Mouse (Mus musculus) ovary, postnatal 36 days (tissue): ENCODE measurements around the gene Las1l.
"Not testable (repeated sequence)": the region's sequence is repeated elsewhere in the genome, so short reads cannot be mapped to it uniquely, and the experiment has no call there.

ENCODE experiments used
- DNase-seq: peaks from one replicate; pipeline ENCODE4 v3.0.0; 2022; ENCODE audit warnings: low spot score, mixed read lengths

Las1l gene

DNA sequence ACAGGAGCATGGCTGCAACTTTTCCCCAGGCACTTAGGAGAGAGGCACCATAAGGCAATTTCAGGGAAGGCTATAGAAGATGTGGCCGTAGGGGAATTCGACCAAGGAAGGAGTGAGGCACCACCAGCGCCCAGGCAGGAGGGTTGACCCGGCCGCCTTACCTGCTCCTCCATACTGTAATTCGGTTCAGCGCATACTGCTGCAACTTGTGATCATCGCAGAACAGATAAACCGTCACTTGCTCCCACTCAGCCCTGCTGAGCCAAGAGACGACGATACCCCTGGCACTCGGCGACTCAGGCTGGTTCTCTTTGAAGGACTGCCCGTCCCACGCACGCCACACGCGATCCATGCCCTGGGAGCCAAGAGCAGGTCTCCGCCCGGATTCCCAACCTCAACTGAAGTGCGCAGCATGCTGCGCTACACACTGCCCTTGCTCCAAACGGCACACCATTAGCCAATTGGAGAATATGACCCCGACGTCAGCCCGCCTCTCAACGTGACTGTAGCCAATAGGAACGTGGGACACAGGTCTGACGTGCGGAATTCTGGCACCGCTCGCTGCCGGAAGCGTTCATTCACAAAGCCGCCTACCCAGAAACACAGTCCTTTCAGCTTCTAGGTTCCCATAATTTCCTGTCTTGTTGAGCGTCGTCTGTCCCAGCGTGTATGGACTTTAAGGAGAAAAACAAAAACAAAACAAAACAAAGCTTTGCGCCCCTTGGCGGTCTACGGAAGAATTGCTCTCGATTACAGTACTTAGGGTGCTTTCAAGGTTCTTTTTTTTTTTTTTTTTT is at the start of gene Las1l:
TSS of gene Las1l (minus strand) at position 466 of the 797 bp plus-strand sequence.
- DNase-seq, result peak; percentile 83

DNA sequence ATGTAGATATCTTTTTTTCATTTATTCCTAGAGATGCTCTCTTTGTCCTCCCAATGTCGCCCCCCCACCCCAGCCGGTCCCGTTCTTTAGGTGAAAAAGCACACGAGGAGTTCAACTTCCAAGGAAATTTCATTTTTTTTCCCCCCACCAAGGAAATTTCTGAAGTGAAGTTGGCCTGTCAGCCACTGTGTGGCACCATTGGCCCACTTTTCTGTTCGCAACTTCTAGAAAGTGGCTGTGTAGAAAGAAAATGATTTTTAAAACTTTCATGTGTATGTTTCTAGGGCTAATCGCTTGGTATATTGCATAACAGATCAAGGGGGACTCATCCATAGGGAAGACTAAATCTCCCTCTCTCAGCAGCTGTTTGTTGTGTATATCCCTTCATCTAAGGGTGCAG is 49.6 kb upstream of the Las1l start:
- no peak for DNase-seq

DNA sequence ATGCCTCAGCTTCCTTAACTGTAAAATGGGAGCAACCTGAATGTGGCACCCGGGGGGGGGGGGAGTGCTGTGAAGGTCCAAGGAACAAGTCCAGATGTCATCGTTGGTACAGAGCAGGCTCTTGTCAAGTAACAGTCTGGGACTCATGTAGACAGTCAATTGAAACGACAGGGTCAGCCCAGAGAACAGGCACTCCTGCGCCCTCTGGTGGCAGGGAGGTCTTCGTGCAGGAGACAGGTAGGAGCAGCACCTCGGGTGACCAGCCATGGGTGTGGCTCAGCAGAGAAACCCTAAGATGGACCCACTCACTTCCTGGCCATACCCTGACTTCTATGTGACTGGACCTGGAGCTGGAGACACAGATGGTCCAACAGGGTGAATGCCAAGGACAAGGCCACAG is 42.8 kb upstream of the Las1l start:
- no peak for DNase-seq

DNA sequence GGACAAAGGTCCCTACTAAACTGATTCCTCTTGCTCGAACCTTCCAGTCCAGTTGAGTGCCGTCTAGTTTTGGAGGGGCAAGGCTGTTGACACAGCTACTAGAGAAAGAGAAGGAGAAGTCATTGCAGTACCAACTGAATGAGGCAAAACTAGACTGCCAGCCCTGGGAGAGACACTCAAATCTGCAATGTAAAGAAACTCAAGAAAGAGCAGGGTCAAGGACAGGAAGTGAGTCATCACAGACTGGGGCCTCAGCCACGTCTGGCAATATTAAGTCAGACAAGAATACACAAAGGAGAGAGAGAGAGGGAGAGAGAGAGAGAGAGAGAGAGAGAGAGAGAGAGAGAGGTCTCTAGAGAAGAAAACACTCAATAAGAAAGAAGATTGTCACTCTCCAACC is 36.4 kb upstream of the Las1l start:
- no peak for DNase-seq

DNA sequence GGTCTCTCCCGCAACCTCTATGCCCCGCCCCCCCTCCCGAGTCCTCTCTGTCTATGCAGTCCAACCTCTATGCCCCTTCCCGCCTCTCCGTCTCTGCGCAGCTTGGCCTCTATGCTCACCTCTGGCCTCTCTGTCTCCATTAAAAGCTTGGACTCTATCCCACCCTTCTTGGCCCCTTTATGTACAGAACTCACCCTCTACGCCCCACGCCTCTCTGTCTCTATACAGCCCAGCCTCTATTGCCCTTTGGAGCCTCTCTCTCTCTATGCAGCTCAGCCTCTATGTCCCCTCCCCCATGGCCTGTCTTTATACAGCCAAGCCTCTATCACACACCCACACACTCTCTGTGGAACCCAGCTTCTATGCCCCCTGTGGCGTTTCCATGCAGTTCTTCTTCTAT is 13.2 kb upstream of the Las1l start:
- DNase-seq, result no peak

DNA sequence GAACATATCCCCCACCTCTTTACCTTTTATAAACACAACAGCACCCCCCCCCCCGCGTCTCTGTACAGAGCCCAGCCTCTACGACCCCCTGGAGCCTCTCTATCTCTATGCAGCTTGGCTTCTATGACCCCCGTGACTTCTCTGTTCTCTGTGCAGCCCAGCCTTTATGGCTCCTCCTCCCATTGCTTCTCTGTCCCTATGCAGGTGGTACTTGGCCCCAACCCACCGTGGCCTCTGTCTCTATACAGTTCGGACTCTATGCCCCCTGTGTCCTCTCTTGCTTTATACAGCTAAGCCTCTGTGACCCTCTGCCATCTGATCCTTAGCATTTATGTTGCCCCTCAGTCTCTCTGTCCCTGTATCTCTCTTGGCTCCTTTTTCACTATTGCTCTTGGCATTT is 12.4 kb upstream of the Las1l start:
- no peak for DNase-seq

DNA sequence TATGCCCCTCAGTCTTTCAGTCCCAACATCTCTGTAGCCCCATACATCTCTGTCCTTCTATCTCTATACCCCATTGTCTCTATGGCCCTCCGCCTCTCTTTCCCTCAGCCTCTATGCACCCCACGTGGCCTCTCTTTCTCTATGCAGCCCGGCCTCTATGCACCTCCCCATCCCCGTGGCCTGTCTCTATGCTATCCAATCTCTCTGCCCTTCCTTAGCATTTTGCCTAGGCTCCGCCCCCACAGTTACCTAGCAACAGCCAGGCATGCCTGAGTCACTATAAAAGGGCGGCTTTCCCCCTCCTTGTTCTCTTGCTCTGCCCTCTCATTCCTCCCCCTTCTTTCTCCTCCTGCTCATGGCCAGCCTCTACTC is 11.8 kb upstream of the Las1l start:
- peak; percentile 77 for DNase-seq

DNA sequence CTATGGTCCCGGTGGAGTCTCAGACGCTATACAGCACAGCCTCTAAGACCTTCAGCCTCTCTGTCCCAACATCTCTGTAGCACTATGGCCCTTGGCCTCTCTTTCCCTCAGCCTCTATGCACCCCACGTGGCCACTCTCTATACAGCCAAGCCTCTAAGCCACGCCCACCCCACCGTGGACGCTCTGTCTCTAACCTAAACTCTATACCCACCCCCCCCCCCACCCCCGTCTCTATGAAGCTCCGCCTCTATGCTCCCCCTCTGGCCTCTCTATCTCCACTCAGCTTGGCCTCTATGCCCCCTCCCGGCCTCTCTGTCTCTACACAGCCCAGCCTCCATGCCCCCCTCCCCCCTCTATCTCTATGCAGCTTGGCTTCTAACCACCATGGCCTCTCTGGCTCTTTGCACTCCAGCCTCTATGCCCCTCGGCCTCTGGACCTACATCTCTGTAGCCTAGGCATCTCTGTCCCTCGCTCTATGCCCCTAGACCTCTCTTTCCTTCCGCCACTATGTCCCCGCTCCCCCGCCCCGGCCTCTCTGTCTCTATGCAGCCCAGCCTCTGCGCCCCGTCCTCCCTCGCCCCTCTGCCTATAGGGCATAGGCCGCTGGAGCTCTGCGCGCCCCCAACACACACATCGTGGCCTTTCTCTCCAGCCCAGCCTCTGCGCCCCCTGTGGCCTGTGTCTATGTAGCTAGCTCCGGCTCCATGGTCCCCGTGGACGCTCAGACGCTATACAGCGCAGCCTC is 11.3 kb upstream of the Las1l start:
- DNase-seq, result peak; percentile 60

DNA sequence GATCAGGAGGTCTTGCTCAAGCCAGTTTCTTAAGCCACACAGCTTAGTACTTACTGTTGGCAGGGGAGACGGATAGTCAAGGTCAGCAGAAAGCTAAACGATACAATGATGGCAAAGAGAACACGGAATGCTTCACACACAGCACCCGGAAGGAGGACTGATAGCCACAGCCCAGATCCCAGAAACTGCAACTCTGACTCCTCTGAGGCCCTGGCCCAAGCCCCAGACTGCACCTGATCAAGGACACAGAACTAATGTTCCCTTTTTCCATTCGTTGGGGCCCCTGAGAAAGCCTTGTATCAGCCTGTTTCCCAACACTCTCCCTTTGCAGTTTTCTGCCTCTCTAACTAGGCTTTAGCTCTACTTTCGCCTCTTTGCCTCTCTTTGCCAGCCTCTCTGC is 8.3 kb upstream of the Las1l start:
- no peak for DNase-seq

DNA sequence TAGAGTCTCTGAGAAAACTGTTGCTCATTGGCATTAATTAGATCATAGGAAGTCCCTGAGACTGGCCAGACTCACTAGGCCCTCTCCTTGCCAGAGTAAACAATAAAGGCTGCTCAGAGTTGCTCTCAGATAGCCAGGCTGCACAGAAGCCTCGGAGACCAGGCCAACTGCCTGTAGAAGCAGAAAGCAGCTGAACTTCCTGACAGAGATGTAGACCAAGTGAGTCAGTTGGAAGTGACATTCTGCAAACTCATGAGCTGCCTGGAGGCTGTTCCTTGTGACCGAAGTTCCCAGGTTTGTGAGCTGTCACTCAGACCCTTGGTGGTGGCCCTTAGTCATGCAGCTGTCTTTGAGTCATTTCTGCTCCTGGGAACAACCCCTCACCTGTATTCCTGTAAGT is 6.6 kb upstream of the Las1l start:
- DNase-seq, result no peak

DNA sequence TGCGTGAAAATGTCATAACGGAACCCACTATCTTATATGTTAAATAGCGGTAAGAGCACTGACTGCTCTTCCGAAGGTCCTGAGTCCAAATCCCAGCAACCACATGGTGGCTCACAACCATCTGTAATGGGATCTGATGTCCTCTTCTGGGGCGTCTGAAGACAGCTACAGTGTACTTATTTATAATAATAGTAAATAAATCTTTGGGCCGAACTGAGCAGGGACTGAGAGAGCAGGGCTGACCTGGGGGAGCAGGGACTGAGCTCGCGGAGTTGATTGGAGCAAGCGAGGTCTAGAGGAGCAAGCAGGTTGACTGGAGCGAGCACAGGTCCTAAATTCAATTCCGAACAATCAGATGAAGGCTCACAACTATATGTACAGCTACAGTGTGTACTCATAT is 699 bp upstream of the Las1l start:
- DNase-seq, result not testable (repeated sequence)

DNA sequence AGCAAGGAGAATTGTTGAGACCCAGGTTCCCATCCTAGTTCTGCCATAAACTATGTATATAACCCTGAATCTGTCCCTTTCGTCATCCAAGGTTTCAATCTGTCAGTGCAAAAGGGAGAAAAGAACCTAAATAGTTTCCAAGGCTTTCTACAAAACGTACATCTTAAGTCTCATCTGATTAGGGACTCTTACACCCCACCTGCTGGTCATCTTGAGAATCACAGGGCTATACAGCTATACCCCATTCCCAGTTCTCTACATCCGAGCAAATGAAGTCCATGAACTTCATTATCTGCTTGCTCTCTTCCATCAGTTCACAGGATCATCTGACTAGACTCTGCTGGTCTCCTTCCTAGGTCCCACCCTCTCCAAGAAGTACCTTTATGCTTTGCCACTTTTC is 6.0 kb downstream of the Las1l start:
- no peak for DNase-seq

DNA sequence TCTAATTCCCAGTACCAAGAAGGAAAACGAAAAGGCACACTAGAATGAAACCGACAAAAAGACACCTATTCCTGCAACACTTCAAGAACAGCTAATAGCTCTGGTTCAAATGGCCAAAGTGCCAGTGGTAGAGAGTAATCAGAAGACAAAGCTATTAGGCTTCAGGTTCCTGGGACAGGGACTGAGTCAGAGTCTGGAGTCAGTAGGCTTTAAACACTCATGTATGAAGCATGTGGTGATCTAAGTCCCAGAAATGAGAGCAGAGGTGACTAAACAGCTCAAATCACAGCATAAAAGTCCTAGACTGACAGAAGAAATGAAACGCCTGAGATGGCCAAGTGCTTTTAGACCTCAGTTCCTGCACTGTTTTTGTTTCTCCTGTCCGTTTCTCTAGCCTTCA is 8.6 kb downstream of the Las1l start:
- DNase-seq, result no peak

DNA sequence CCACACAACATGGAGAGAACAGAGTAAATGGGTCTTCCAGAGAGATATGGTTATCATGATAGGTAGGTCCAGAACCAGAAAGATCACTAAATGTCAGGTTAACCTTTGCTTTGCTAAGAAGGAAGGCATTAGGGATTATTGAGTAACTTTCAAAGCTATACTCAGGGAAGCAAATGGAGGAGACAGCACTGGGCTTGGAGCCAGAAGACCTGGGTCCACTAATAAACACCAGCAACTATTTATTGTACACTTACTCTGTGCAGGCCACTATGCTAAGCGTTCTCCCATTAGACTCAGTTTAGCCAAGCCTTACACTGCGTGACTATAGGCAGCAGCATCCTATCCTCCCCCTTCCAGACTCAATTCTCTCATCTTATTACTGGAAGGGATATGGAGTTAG is 11.3 kb downstream of the Las1l start:
- DNase-seq, result no peak

DNA sequence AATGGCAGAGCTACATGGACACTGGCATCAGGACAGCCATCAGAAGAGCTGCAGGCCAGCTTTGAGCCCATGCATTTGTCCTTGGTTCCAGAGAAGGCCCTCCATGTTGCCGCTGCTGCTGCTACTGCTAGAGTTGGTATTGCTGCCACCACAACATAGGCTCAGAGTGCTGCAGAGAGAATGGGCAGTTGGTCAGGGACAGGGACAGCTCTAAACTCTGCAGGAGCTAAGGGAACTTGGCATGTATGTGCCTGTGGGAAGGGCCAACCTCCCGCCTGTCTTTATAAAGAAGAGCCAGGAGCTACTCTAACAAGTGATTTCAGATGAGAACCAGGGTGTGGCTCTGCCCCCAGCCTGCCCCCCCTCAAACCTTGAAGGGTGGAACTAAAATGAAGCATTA is 21.3 kb downstream of the Las1l start:
- no peak for DNase-seq

DNA sequence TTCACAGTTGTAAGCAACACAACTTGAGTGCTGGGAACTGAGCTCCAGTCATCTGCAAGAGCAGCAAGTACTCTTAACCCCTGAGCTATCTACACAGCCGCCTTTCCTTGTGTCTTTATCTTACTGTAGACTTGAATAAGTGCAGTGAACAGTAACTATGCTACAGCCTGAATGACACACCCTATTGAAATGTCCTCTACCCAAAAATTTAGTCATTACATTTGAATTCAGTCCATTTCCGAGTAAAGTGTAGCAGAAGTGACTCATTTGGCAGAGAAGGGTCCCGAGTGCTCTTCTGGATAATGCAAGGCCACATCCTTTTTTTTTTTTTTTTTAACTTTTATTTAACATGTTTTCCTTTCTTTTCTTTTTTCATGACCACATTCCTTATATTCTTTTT is 54.0 kb downstream of the Las1l start:
- no peak for DNase-seq
